Mouse (Mus musculus) embryonic facial prominence, embryonic 15.5 days (tissue): ENCODE results near the gene Sumf2. TPM values are rescaled to one million over a fixed set of nuclear protein-coding genes. Genes with fewer than 3 reads are reported as not detected.

ENCODE experiments used
- ATAC-seq: fragments of 200-750 bp; cut with Nextera tagmentation; 2 replicates; pipeline ENCODE4 v1.8.0; 2017; ENCODE audit warnings: low read depth, moderate TSS enrichment; ENCODE audit not compliant: insufficient number of reproducible peaks, low FRiP score, low TSS enrichment
- H3K27ac ChIP-seq: fragments of 300-500 bp; sonication (generic); replicated peaks from 2 replicates; pipeline ENCODE4 v1.5.1; 2015; ENCODE audit warnings: mild to moderate bottlenecking, inconsistent platforms
- H3K27me3 ChIP-seq: fragments of 300-500 bp; sonication (generic); 2 replicates; pipeline ENCODE4 v1.6.1; 2015; ENCODE audit warnings: inconsistent platforms
- H3K36me3 ChIP-seq: fragments of 300-500 bp; sonication (generic); 2 replicates; pipeline ENCODE4 v1.6.1; 2015; ENCODE audit warnings: mild to moderate bottlenecking, inconsistent platforms
- H3K4me1 ChIP-seq: fragments of 300-500 bp; sonication (generic); 2 replicates; pipeline ENCODE4 v1.6.1; 2015; ENCODE audit warnings: inconsistent platforms
- H3K4me2 ChIP-seq: fragments of 300-500 bp; sonication (generic); replicated peaks from 2 replicates; pipeline ENCODE4 v1.6.1; 2015; ENCODE audit warnings: mild to moderate bottlenecking, inconsistent platforms
- H3K4me3 ChIP-seq: fragments of 300-500 bp; sonication (generic); replicated peaks from 2 replicates; pipeline ENCODE4 v1.5.1; 2015; ENCODE audit warnings: mild to moderate bottlenecking, inconsistent platforms
- H3K9ac ChIP-seq: fragments of 300-500 bp; sonication (generic); 2 replicates; pipeline ENCODE4 v1.6.1; 2015; ENCODE audit warnings: inconsistent platforms
- H3K9me3 ChIP-seq: fragments of 300-500 bp; sonication (generic); replicated peaks from 2 replicates; pipeline ENCODE4 v1.6.1; 2016; ENCODE audit warnings: inconsistent platforms
- WGBS: fragments of 180-500 bp; shearing (Covaris S2); methylation state at CpG from one replicate; pipeline ENCODE4 v1.1.7; 2015; 5-methylcytosine and 5-hydroxymethylcytosine counted together
- polyA plus RNA-seq: library from polyadenylated mRNA; unstranded; fragments of >200 nt; fragmentation: Nextera tagmentation; extraction: Ambion mirVana; gene quantifications from 2 replicates; pipeline ENCODE4 v1.2.1, GENCODE M21; 2015

Gene Sumf2
- polyA plus RNA-seq, 1 experiment from 2014 or later: 63.3 TPM

GRCm38 (mm10) chr5:129908242-129908965, 61.6 kb downstream of the Sumf2 start, which contains the start of gene Nupr1l:
TSS of gene Nupr1l (plus strand) at chr5:129908540.
- Histone ChIP-seq H3K9me3 (no peaks in the 10 kb centered on the region), H3K27me3 (no peaks in the 10 kb centered on the region), H3K36me3 (no peaks in the 10 kb centered on the region), H3K9ac (peak within 1 kb of the TSS; percentile 61), H3K4me2 (peak within 1 kb of the TSS; percentile 86), H3K27ac (peak within 1 kb of the TSS; percentile 79), H3K4me3 (peak within 1 kb of the TSS; percentile 62), H3K4me1 (peaks cover 3% of the 10 kb centered on the region; the same call in 1 of the 2 replicates)
- under 1% methylated on average over 63 of the region's 63 CpGs for WGBS
- peak; percentile 96 for ATAC-seq

DNA sequence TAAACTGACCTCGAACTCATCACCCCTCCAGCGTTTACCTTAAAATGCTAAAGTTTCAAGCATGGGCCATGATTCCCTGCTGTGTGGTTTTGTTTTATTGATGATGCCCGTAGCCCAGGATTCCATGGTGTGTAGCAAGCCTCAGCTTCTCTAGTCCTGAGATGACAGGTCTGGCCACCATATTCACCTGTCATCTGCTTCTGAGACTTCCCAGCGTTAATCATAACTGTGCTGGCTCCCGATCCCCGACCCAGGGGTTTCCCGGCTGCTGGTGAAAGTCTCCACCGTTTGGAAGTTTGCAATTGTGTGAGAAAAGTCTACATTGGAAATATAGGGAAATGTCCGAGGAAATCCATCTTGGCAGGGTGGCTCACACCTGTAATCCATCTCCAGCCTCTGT, 62.4 kb downstream of the Sumf2 start:
- peak overlapping the region; percentile 86 for H3K4me2 ChIP-seq
- H3K4me1 ChIP-seq: peaks cover 3% of the 10 kb centered on the region; the same call in 1 of the 2 replicates
- WGBS: 70% methylated on average over 9 of the region's 9 CpGs
- H3K9ac ChIP-seq: peak overlapping the region; percentile 61; the same call in 1 of the 2 replicates
- peak overlapping the region; percentile 62 for H3K4me3 ChIP-seq
- H3K9me3 ChIP-seq: no peaks in the 10 kb centered on the region
- H3K36me3 ChIP-seq: no peaks in the 10 kb centered on the region
- no peaks in the 10 kb centered on the region for H3K27me3 ChIP-seq
- no peak for ATAC-seq
- H3K27ac ChIP-seq: no peak overlapping the region

- no peaks in the 10 kb centered on the region for H3K36me3 ChIP-seq
- peaks cover 3% of the 10 kb centered on the region; the same call in 1 of the 2 replicates for H3K4me1 ChIP-seq
- ATAC-seq: no peak
- no peaks in the 10 kb centered on the region for H3K27me3 ChIP-seq
- H3K27ac ChIP-seq: no peak overlapping the region
- H3K4me2 ChIP-seq: no peak overlapping the region
- WGBS: 74% methylated on average over 7 of the region's 7 CpGs
- H3K4me3 ChIP-seq: no peak overlapping the region
- no peak overlapping the region for H3K9ac ChIP-seq
- no peaks in the 10 kb centered on the region for H3K9me3 ChIP-seq
These were observed 62.8 kb downstream of the Sumf2 start for GRCm38 (mm10) chr5:129909591-129909990.

Other genes starting within 250 kb of the Sumf2 start
- gene Zfp11, start 176.9 kb upstream of the Sumf2 start, polyA plus RNA-seq: 4.5 and 5.5 TPM in 2 replicates
- gene Sept14, start 138.5 kb upstream of the Sumf2 start, polyA plus RNA-seq: not detected in 2 replicates
- gene Mrps17, start 131.5 kb upstream of the Sumf2 start, polyA plus RNA-seq: 187 and 201 TPM in 2 replicates
- gene Nipsnap2, start 121.9 kb upstream of the Sumf2 start, polyA plus RNA-seq: 103 and 104 TPM in 2 replicates
- 30.7 and 35.3 TPM in 2 replicates for gene Psph, start 59.5 kb upstream of the Sumf2 start, polyA plus RNA-seq
- gene Chchd2, start 40.5 kb downstream of the Sumf2 start, polyA plus RNA-seq: 806 and 868 TPM in 2 replicates
- gene Zbed5, start 48.7 kb downstream of the Sumf2 start, polyA plus RNA-seq: 5.8 and 5.9 TPM in 2 replicates
- 0.37 and 0.41 TPM in 2 replicates for gene Phkg1, start 51.6 kb downstream of the Sumf2 start, polyA plus RNA-seq
- gene Nupr1l, start 61.6 kb downstream of the Sumf2 start, polyA plus RNA-seq: 3.6 and 4.7 TPM in 2 replicates
- 24.8 and 24.9 TPM in 2 replicates for gene Vkorc1l1, start 95.0 kb downstream of the Sumf2 start, polyA plus RNA-seq
- 46.7 and 47.7 TPM in 2 replicates for gene Gusb, start 156.1 kb downstream of the Sumf2 start, polyA plus RNA-seq
- 30.0 and 30.4 TPM in 2 replicates for gene Asl, start 182.3 kb downstream of the Sumf2 start, polyA plus RNA-seq
- 37.9 and 39.4 TPM in 2 replicates for gene Crcp, start 182.3 kb downstream of the Sumf2 start, polyA plus RNA-seq
- 99.2 and 111 TPM in 2 replicates for gene Tpst1, start 226.3 kb downstream of the Sumf2 start, polyA plus RNA-seq